Mouse (Mus musculus): ENCODE measurements at regions not wholly inside any gene's neighbourhood (a gene's known extent, or its start where the extent isn't known, plus 50 kb on each side); places are given as distances from the start of the nearest gene placed in this dataset.

DNA sequence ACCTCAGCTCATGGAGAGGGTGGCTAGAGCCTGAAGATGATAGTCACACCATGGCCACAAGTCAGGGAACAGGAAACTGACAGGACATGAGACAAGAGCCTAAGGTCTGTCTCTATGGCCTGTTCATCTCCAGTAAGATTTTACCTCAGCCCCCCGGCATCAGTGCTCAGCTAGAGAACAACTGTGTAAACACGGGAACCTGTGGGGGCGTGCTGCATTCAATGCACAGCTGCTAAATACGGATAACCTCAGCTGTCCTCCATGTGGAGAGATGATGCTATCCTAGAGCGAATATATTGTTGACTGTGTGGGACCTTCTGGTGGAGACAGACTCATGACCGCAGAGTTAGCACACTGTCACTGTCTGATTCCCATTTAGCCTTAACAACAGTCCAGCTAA lies 76.4 kb upstream of the Eef1e1 start:
- TF ChIP-seq POLR2A (IDR thresholded peaks at IDR 0.05; ENCODE audit: control insufficient read depth, low read depth, low read length) (no peak), CTCF (IDR thresholded peaks at IDR 0.05; ENCODE audit: control insufficient read depth, insufficient read depth, insufficient replicate concordance, low read depth, low read length) (no peak)
